8 mouse cellular contexts compared by ENCODE assay signal in the genomic region with DNA sequence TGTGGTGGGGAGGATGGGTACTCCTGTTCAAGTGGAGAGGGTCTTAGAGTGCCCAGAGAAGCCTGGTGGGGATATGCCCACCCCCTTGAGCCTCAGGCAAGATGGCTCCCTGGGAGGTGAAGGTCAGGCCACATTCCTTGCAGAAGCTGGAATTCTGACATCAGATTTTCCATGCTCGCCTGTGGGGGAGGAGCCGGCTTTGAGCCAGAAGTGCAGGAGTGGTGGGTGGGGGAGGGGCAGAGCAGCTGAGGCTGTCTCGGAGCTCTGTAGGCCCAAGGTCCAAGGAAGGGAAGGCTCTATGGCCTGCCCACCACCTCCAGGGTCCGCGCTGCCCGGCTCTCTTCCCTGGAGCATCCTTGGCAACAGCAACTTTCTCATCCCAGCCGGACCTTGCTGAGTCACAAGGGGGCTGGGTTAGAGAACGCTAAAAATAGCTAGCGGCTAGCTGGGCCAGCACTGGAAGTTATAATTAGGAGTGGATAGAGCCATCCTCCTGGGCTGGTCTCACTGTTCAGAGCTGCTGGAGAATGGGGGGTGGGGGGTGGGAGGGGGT. TPM values are rescaled to one million over a fixed set of nuclear protein-coding genes. Genes with fewer than 3 reads are reported as not detected.
DNase-seq lines count a peak whose midpoint lies in the region; TF ChIP-seq lines count a peak whose summit lies in the region.

No protein-coding gene starts in this region.

- no peak for TF ChIP-seq CTCF in layer of hippocampus, adult 2 months (conservative IDR thresholded peaks at IDR 0.05)

- peak; percentile 93 for DNase-seq in Muller cell, postnatal 12 days (ENCODE audit: inconsistent ontology term)
- DNase-seq in cerebellum, adult 8-10 months, result peak; percentile 71
- peak; percentile 92 for DNase-seq in forelimb bud, embryonic 11.5 days (ENCODE audit: low read depth, low spot score)
- DNase-seq in heart, postnatal 25 days (ENCODE audit: low spot score), result peak; percentile 80
- DNase-seq in layer of hippocampus, adult 2 months (ENCODE audit: low spot score in 2 of 2), result peak; percentile 27 to 38
- DNase-seq in lung, adult 18-20 months, result peak; percentile 66 to 78
- peak; percentile 67 for DNase-seq in ovary, postnatal 14 days (ENCODE audit: low spot score)
- no peak for DNase-seq in thymus, adult 18-20 months

- H3K27ac ChIP-seq in layer of hippocampus, adult 2 months, result peak overlapping the region; percentile 75

- intact Hi-C loops in heart, postnatal 25 days (cut with DNase I), result loop anchor here (10.0 kb wide), 1 partner anchor 459 kb away; a partner anchor contains a TSS

- no peak overlapping the region for H3K4me3 ChIP-seq in layer of hippocampus, adult 2 months

RNA-seq across cellular contexts. Expression of a gene that starts 24.8 kb away (rescaled TPM):
- 100 to 1,000 TPM; 292 to 306 TPM for total RNA-seq in heart, postnatal 25 days (2021)
- total RNA-seq in layer of hippocampus, adult 2 months (2021), result 10 to 100 TPM; 39.2 to 41.1 TPM

Comparison
In these comparisons a context has a peak if more than half of its experiments do, and no peak if none do; other contexts are left out.
1. DNase-seq: peak in Muller cell, postnatal 12 days (single experiment), cerebellum, adult 8-10 months (single experiment), forelimb bud, embryonic 11.5 days (single experiment), heart, postnatal 25 days (single experiment), layer of hippocampus, adult 2 months (2 of 2), lung, adult 18-20 months (2 of 2) and ovary, postnatal 14 days (single experiment); none in thymus, adult 18-20 months (0 of 2).
2. RNA of a gene that starts 24.8 kb away (total RNA-seq): 292 to 306 TPM in heart, postnatal 25 days; 39.2 to 41.1 TPM in layer of hippocampus, adult 2 months; every median in the first group is over 4 times any median in the second.